ENCODE assay signal across 8 mouse cellular contexts in the genomic region with DNA sequence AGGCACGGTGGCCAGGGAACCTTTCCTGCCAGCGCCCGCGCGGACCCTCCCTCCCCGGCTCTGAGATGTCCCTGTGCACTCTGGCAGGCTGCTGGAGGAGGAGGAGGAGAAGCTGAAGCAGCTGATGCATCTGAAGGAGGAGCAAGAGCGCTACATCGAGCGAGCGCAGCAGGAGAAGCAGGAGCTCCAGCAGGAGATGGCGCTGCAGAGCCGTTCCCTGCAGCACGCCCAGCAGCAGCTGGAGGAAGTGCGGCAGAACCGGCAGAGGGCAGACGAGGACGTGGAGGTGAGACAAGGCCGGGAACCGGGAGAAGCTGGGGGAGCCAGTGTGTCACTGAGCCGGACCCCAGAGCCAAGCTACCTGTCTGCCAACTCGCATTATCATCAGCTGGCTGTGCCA. TPM values are rescaled to one million over a fixed set of nuclear protein-coding genes. Genes with fewer than 3 reads are reported as not detected.
A peak's percentile ranks its signal among the peaks of the same experiment; 100 is the strongest.
DNase-seq lines count a peak whose midpoint lies in the region; ATAC-seq lines count a peak whose summit lies in the region.

No protein-coding gene starts in this region.

- H3K4me3 ChIP-seq in intestine, embryonic 14.5 days (ENCODE audit: low read depth, low read length) = 0 out of 2 replicates have a peak overlapping the region, but pooled peaks have one; percentile 8

- 2% methylated on average over 17 of the region's 21 CpGs for WGBS in intestine, embryonic 14.5 days

- no peak overlapping the region for H3K9ac ChIP-seq in intestine, embryonic 14.5 days (ENCODE audit: low read length)

- H3K36me3 ChIP-seq in intestine, embryonic 14.5 days (ENCODE audit: control insufficient read depth, insufficient read depth, low read length) = no peaks in the 10 kb centered on the region

- peak; percentile 94 for DNase-seq in embryo, embryonic 10.5 days (ENCODE audit: low spot score)
- DNase-seq in gastrocnemius, postnatal 25 days = peak; percentile 91
- DNase-seq in intestine, embryonic 14.5 days (ENCODE audit: low spot score) = peak; percentile 92
- peak; percentile 88 to 96 for DNase-seq in left cerebral cortex, postnatal 10 days (ENCODE audit: extremely low spot score in 1 of 2, low spot score in 2 of 2)
- DNase-seq in mesoderm, embryonic 11.5 days (ENCODE audit: low read depth, low spot score) = peak; percentile 93
- DNase-seq in right cerebral cortex, postnatal 25 days = peak; percentile 92
- peak; percentile 82 to 91 for DNase-seq in urinary bladder, postnatal 36 days (ENCODE audit: low spot score in 2 of 2)

- H3K4me1 ChIP-seq in intestine, embryonic 14.5 days (replicated peaks; ENCODE audit: control insufficient read depth, insufficient read depth, low read length) = peaks cover 7% of the 10 kb centered on the region

- H3K27me3 ChIP-seq in intestine, embryonic 14.5 days (replicated peaks; ENCODE audit: control insufficient read depth, insufficient read depth, low read length) = no peaks in the 10 kb centered on the region

- H3K4me2 ChIP-seq in intestine, embryonic 14.5 days (ENCODE audit: low read length) = peak overlapping the region; percentile 49

- H3K27ac ChIP-seq in intestine, embryonic 14.5 days (ENCODE audit: low read depth) = no peak overlapping the region

- intact Hi-C loops in left cerebral cortex, postnatal 10 days (cut with DNase I) = loop anchor here (10.0 kb wide), 1 partner anchor 299 kb away; no protein-coding TSS in a partner anchor

- ATAC-seq in activated CD4-positive, CD25-positive, alpha-beta regulatory T cell, adult 4 months = peak; percentile 34
- peak; percentile 37 for ATAC-seq in intestine, embryonic 14.5 days (replicated peaks; ENCODE audit: low FRiP score, low TSS enrichment, low read depth)

- no peaks in the 10 kb centered on the region for H3K9me3 ChIP-seq in intestine, embryonic 14.5 days (ENCODE audit: control insufficient read depth, low read length)

RNA-seq across cellular contexts. Expression of a gene that starts 6.5 kb away (rescaled TPM):
- 1 to 10 TPM; 1.7 to 1.9 TPM for polyA plus RNA-seq in activated CD4-positive, CD25-positive, alpha-beta regulatory T cell, adult 4 months (2017; shearing (Covaris generic))
- total RNA-seq in gastrocnemius, postnatal 25 days (2021) = 10 to 100 TPM; 29.1 to 30.2 TPM
- 2.1 and 2.5 TPM in 2 replicates for polyA plus RNA-seq in intestine, embryonic 14.5 days (2014; fragmentation: Nextera tagmentation; extraction: Ambion mirVana)
- 10 to 100 TPM; 19.4 to 23.8 TPM for total RNA-seq in left cerebral cortex, postnatal 10 days (2021)

RNA-seq across cellular contexts. Expression of a gene that starts 18.4 kb away (rescaled TPM):
- polyA plus RNA-seq in activated CD4-positive, CD25-positive, alpha-beta regulatory T cell, adult 4 months (2017; shearing (Covaris generic)) = 10 to 100 TPM; 36.2 to 43.1 TPM
- total RNA-seq in gastrocnemius, postnatal 25 days (2021) = 1 to 10 TPM in 1 of 2 experiments, under 1 TPM in 1; 0.97 to 1.9 TPM
- polyA plus RNA-seq in intestine, embryonic 14.5 days (2014; fragmentation: Nextera tagmentation; extraction: Ambion mirVana) = 1.9 and 2.6 TPM in 2 replicates
- 1 to 10 TPM; 4.9 to 5.4 TPM for total RNA-seq in left cerebral cortex, postnatal 10 days (2021)

RNA-seq across cellular contexts. Expression of a gene that starts 49.1 kb away (rescaled TPM):
- 1 to 10 TPM; 4.2 to 5.1 TPM for polyA plus RNA-seq in activated CD4-positive, CD25-positive, alpha-beta regulatory T cell, adult 4 months (2017; shearing (Covaris generic))
- 10 to 100 TPM; 11.4 to 11.6 TPM for total RNA-seq in gastrocnemius, postnatal 25 days (2021)
- 31.8 and 32.4 TPM in 2 replicates for polyA plus RNA-seq in intestine, embryonic 14.5 days (2014; fragmentation: Nextera tagmentation; extraction: Ambion mirVana)
- total RNA-seq in left cerebral cortex, postnatal 10 days (2021) = 10 to 100 TPM; 87.3 to 95.6 TPM

Comparison
In these comparisons a context has a peak if more than half of its experiments do, and no peak if none do; other contexts are left out.
1. RNA of a gene that starts 49.1 kb away (total RNA-seq): 87.3 to 95.6 TPM in left cerebral cortex, postnatal 10 days; 11.4 to 11.6 TPM in gastrocnemius, postnatal 25 days; every median in the first group is over 4 times any median in the second.
2. Peak in every context shown above with its lines, with median percentiles within 50 percentile points of each other: DNase-seq.